ENCODE assay signal across 13 mouse cellular contexts in the genomic region with DNA sequence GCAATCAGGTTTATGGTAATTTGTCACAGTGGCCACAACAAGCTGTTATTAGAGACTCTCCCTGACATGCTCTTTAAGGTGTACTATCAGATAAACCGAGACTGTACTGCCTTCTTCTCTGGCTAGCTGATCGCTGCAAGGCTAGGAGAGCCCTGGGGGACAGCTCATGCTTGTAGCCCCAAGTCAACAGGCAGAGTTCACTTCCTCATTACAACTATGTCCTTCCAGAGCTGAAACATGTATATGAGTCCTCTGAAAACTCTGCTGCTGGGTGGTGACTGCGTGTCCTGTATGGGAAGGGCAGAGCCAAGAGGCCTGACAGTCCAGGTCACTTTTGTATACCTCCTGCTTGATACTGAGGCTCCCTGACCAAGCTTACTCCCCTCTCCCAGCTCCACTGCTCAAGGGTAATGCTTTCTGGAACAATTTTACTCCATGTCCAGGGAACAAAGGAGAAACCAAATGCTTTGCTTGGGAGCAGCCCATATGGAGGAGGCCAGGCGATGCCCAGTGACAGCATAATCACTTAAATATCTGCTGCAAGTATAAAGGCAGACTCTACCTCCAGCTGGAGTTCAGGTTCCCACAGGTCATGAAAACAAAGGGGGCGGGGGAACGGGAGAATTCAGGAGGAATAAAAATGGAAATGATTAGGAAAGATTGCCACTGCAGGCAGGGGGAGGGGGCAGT.
DNase-seq lines count a peak whose midpoint lies in the region; ATAC-seq lines count a peak whose summit lies in the region.
"Had no signal": no experiment of that assay in that cellular context is flagged by ENCODE, and none has a peak within 500 bp of the region (broad histone marks: within the 10 kb centered on the region; RNA-seq: fewer than 3 reads in every experiment).

No protein-coding gene starts in this region.

- H3K4me1 ChIP-seq in neural tube, embryonic 11.5 days (ENCODE audit: control insufficient read depth, insufficient read depth, low read length): peaks cover 14% of the 10 kb centered on the region
- peaks cover 27% of the 10 kb centered on the region for H3K4me1 ChIP-seq in forebrain, embryonic 13.5 days
- H3K4me1 ChIP-seq: megakaryocyte, embryonic 14.5 days had no signal

- H3K36me3 ChIP-seq in neural tube, embryonic 11.5 days (ENCODE audit: control insufficient read depth, insufficient read depth, low read length): no peaks in the 10 kb centered on the region
- H3K36me3 ChIP-seq in forebrain, embryonic 13.5 days (ENCODE audit: poor library complexity, severe bottlenecking): no peaks in the 10 kb centered on the region

- no peak overlapping the region for H3K9ac ChIP-seq in neural tube, embryonic 11.5 days (ENCODE audit: low read length)
- no peak overlapping the region for H3K9ac ChIP-seq in forebrain, embryonic 13.5 days

- ATAC-seq in neural tube, embryonic 11.5 days (ENCODE audit: insufficient read depth, low FRiP score, low TSS enrichment): peak; percentile 42; the same call in 1 of the 2 replicates
- peak; percentile 44; the same call in 1 of the 2 replicates for ATAC-seq in forebrain, embryonic 13.5 days
- ATAC-seq in megakaryocyte progenitor cell, adult 5-6 weeks (replicated peaks; ENCODE audit: poor library complexity): peak; percentile 49

- H3K27ac ChIP-seq in neural tube, embryonic 11.5 days (ENCODE audit: low read depth, low read length): no peak overlapping the region
- H3K27ac ChIP-seq in forebrain, embryonic 13.5 days: peak overlapping the region; percentile 45

- DNase-seq in neural tube, embryonic 11.5 days (ENCODE audit: low spot score): peak; percentile 30
- no peak for DNase-seq in neural tube, embryonic 10.5 days (ENCODE audit: extremely low spot score, low spot score)
- no peak for DNase-seq in spleen, postnatal 4 days (ENCODE audit: low spot score in 2 of 2)
- DNase-seq in layer of hippocampus, postnatal 14 days (ENCODE audit: low spot score in 2 of 2): no peak
- no peak for DNase-seq in frontal cortex, postnatal 25 days (ENCODE audit: low spot score in 2 of 2)
- DNase-seq: adrenal gland, postnatal 14 days; cerebellum, adult 11 months; gastrocnemius, postnatal 10 days; kidney, adult 11 months; lung, adult 18-20 months had no signal

- H3K9me3 ChIP-seq in neural tube, embryonic 11.5 days (ENCODE audit: control insufficient read depth, low read length): no peaks in the 10 kb centered on the region
- H3K9me3 ChIP-seq in forebrain, embryonic 13.5 days (replicated peaks): no peaks in the 10 kb centered on the region
- H3K9me3 ChIP-seq: megakaryocyte, embryonic 14.5 days had no signal

- H3K4me2 ChIP-seq in neural tube, embryonic 11.5 days (ENCODE audit: low read depth): no peak overlapping the region
- no peak overlapping the region for H3K4me2 ChIP-seq in forebrain, embryonic 13.5 days

- H3K27me3 ChIP-seq in neural tube, embryonic 11.5 days (ENCODE audit: control insufficient read depth, insufficient read depth, low read length): no peaks in the 10 kb centered on the region
- H3K27me3 ChIP-seq in forebrain, embryonic 13.5 days: 0 out of 2 replicates have a peak, but pooled peaks cover 6% of the 10 kb centered on the region

- 50% methylated on average over 6 of the region's 6 CpGs for WGBS in neural tube, embryonic 11.5 days
- WGBS in forebrain, embryonic 13.5 days: 49% methylated on average over 6 of the region's 6 CpGs

- no peak overlapping the region for H3K4me3 ChIP-seq in neural tube, embryonic 11.5 days (ENCODE audit: low read depth, low read length)
- no peak overlapping the region for H3K4me3 ChIP-seq in forebrain, embryonic 13.5 days
- H3K4me3 ChIP-seq: megakaryocyte, embryonic 14.5 days had no signal
